Mouse (Mus musculus): Measurements from ENCODE around the gene C5ar2.

GRCm38 (mm10) chr7:16221582-16222272, 22.2 kb downstream of the C5ar2 start, which contains the start of gene Dhx34:
- TF ChIP-seq CTCF (IDR thresholded peaks at IDR 0.05; ENCODE audit: control insufficient read depth, insufficient read depth, insufficient replicate concordance, low read depth, low read length) (peak; percentile 32; the same call in 1 of the 2 replicates), POLR2A (IDR thresholded peaks at IDR 0.05; ENCODE audit: control insufficient read depth, low read depth, low read length) (peak; percentile 87)

Data from testis, adult 2 months (tissue).